Mouse (Mus musculus) cerebellum, adult 9-10 months (tissue): ENCODE measurements around the gene Man2b2.

Experiments
- DNase-seq: peaks from one replicate; pipeline ENCODE4 v3.0.0; 2022

Gene Man2b2

GRCm38 (mm10) chr5:36829098-36829497 lies 1.4 kb downstream of the Man2b2 start:
- no peak for DNase-seq

GRCm38 (mm10) chr5:36822907-36823306 lies 7.5 kb downstream of the Man2b2 start:
- no peak for DNase-seq

GRCm38 (mm10) chr5:36820142-36820541 lies 10.3 kb downstream of the Man2b2 start:
- DNase-seq, result peak; percentile 68

GRCm38 (mm10) chr5:36819742-36820141 lies 10.7 kb downstream of the Man2b2 start:
- no peak for DNase-seq

- DNase-seq, result no peak
These were observed 12.7 kb downstream of the Man2b2 start for GRCm38 (mm10) chr5:36817738-36818137.

GRCm38 (mm10) chr5:36814554-36814953 lies 15.9 kb downstream of the Man2b2 start:
- no peak for DNase-seq

- peak; percentile 84 for DNase-seq
These were observed 19.0 kb downstream of the Man2b2 start for GRCm38 (mm10) chr5:36811413-36811812.

- DNase-seq, result no peak
These were observed 19.8 kb downstream of the Man2b2 start for GRCm38 (mm10) chr5:36810634-36811033.

- no peak for DNase-seq
These were observed 21.3 kb downstream of the Man2b2 start for GRCm38 (mm10) chr5:36809123-36809522.

GRCm38 (mm10) chr5:36807106-36807505 lies 23.3 kb downstream of the Man2b2 start:
- no peak for DNase-seq

- no peak for DNase-seq
These were observed 33.2 kb downstream of the Man2b2 start for GRCm38 (mm10) chr5:36797291-36797690.

GRCm38 (mm10) chr5:36796296-36797014 lies 34.0 kb downstream of the Man2b2 start, which contains the start of gene Mrfap1:
TSS of gene Mrfap1 (minus strand) at chr5:36796772.
- DNase-seq, result peak; percentile 94

- DNase-seq, result peak; percentile 76
These were observed 34.7 kb downstream of the Man2b2 start for GRCm38 (mm10) chr5:36795647-36796295.

- DNase-seq, result no peak
These were observed 38.6 kb downstream of the Man2b2 start for GRCm38 (mm10) chr5:36791861-36792260.

GRCm38 (mm10) chr5:36786052-36786451 lies 44.4 kb downstream of the Man2b2 start:
- no peak for DNase-seq

GRCm38 (mm10) chr5:36779512-36779911 lies 50.9 kb downstream of the Man2b2 start:
- no peak for DNase-seq

- no peak for DNase-seq
These were observed 51.6 kb downstream of the Man2b2 start for GRCm38 (mm10) chr5:36778901-36779300.

GRCm38 (mm10) chr5:36777186-36777585 lies 53.3 kb downstream of the Man2b2 start:
- DNase-seq, result no peak

- DNase-seq, result no peak
These were observed 54.4 kb downstream of the Man2b2 start for GRCm38 (mm10) chr5:36776021-36776575.

- DNase-seq, result no peak
These were observed 55.1 kb downstream of the Man2b2 start for GRCm38 (mm10) chr5:36775317-36775716.

- no peak for DNase-seq
These were observed 57.9 kb downstream of the Man2b2 start for GRCm38 (mm10) chr5:36772586-36772985.

- DNase-seq, result no peak
These were observed 60.9 kb downstream of the Man2b2 start for GRCm38 (mm10) chr5:36769603-36770002.

GRCm38 (mm10) chr5:36766958-36767703 lies 63.3 kb downstream of the Man2b2 start:
- peak; percentile 69 for DNase-seq
